28 mouse cellular contexts compared by ENCODE assay signal in the genomic region with DNA sequence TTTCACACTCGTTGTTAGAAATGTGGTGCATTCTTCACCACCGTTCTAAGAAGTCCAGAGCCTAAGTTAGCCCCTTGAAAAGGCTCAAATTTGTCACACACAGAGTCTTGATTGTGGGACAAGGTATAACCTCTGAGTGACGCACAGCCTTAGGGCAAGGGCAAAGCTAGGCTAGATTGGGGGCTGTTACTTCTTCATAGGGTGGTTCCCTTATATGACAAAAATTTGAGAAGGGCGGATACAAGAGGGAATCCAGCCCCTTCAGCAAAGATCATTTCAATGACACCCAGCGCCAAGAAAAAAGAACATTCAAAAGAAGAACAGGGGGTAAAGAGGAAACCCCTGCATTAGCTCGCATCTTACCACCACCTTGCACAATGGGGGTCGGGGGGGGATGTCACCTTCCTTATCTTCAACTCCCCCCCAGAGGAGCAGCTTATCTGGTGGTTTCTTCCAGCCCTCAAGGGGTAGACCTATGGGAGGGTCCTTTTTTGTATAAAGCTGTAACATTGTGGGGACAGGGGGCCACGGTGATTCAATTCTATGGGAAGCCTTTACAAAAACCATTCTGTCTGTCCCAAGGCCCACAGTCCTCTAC. TPM values are rescaled to one million over a fixed set of nuclear protein-coding genes. Genes with fewer than 3 reads are reported as not detected.
DNase-seq lines count a peak whose midpoint lies in the region; ATAC-seq lines count a peak whose summit lies in the region.
"Had no signal": no experiment of that assay in that cellular context is flagged by ENCODE, and none has a peak within 500 bp of the region (broad histone marks: within the 10 kb centered on the region; RNA-seq: fewer than 3 reads in every experiment).

No protein-coding gene starts in this region.

- no peak overlapping the region for H3K9ac ChIP-seq in midbrain, embryonic 14.5 days (replicated peaks; ENCODE audit: low read length)
- H3K9ac ChIP-seq: forebrain, embryonic 15.5 days; hindbrain, embryonic 15.5 days; kidney, embryonic 15.5 days; limb, embryonic 13.5 days; liver, embryonic 13.5 days; lung, embryonic 14.5 days; midbrain, embryonic 13.5 days had no signal

- H3K27ac ChIP-seq in midbrain, embryonic 14.5 days (replicated peaks; ENCODE audit: low read depth, low read length), result no peak overlapping the region
- H3K27ac ChIP-seq: embryonic facial prominence, embryonic 10.5 days; forebrain, embryonic 15.5 days; heart, embryonic 10.5 days; hindbrain, embryonic 15.5 days; kidney, embryonic 15.5 days; limb, embryonic 13.5 days; liver, embryonic 13.5 days; midbrain, embryonic 13.5 days had no signal

- ATAC-seq in common myeloid progenitor, adult 5-6 weeks (replicated peaks; ENCODE audit: low read depth, poor library complexity, severe bottlenecking), result 0 out of 2 replicates have a peak, but pooled peaks have one; percentile 9
- ATAC-seq in midbrain, embryonic 14.5 days (ENCODE audit: low FRiP score, low TSS enrichment), result no peak
- ATAC-seq: forebrain, embryonic 15.5 days; intestine, postnatal 0 days; midbrain, embryonic 13.5 days had no signal

- H3K4me1 ChIP-seq in midbrain, embryonic 14.5 days (ENCODE audit: control insufficient read depth, insufficient read depth, low read length), result no peaks in the 10 kb centered on the region
- H3K4me1 ChIP-seq: embryonic facial prominence, embryonic 10.5 days; forebrain, embryonic 15.5 days; heart, embryonic 10.5 days; hindbrain, embryonic 15.5 days; kidney, embryonic 15.5 days; limb, embryonic 13.5 days; liver, embryonic 13.5 days; midbrain, embryonic 13.5 days had no signal

- no peak overlapping the region for H3K4me3 ChIP-seq in midbrain, embryonic 14.5 days (replicated peaks; ENCODE audit: low read depth, low read length)
- H3K4me3 ChIP-seq: embryonic facial prominence, embryonic 10.5 days; forebrain, embryonic 15.5 days; heart, embryonic 10.5 days; hindbrain, embryonic 15.5 days; kidney, embryonic 15.5 days; limb, embryonic 13.5 days; liver, embryonic 13.5 days; megakaryocyte, embryonic 14.5 days; midbrain, embryonic 13.5 days had no signal

- no peak overlapping the region for H3K4me2 ChIP-seq in midbrain, embryonic 14.5 days (ENCODE audit: low read length)
- H3K4me2 ChIP-seq: forebrain, embryonic 15.5 days; hindbrain, embryonic 15.5 days; kidney, embryonic 15.5 days; limb, embryonic 13.5 days; liver, embryonic 13.5 days; lung, embryonic 14.5 days; midbrain, embryonic 13.5 days had no signal

- 87% methylated on average over 8 of the region's 8 CpGs for WGBS in midbrain, embryonic 14.5 days

- H3K9me3 ChIP-seq in midbrain, embryonic 14.5 days (ENCODE audit: control insufficient read depth, low read length), result no peaks in the 10 kb centered on the region
- H3K9me3 ChIP-seq: embryonic facial prominence, embryonic 10.5 days; forebrain, embryonic 15.5 days; heart, embryonic 10.5 days; hindbrain, embryonic 15.5 days; kidney, embryonic 15.5 days; limb, embryonic 13.5 days; liver, embryonic 13.5 days; megakaryocyte, embryonic 14.5 days; midbrain, embryonic 13.5 days had no signal

- peak; percentile 75 for DNase-seq in CD4-positive, CD25-positive, alpha-beta regulatory T cell, adult 2 months (ENCODE audit: low read depth, low spot score)
- DNase-seq in naive thymus-derived CD4-positive, alpha-beta T cell, adult 2 months (ENCODE audit: low read depth), result peak; percentile 80
- DNase-seq in thymus, postnatal 14 days, result peak; percentile 66
- no peak for DNase-seq in frontal cortex, postnatal 14 days (ENCODE audit: low spot score in 2 of 2)
- no peak for DNase-seq in midbrain, embryonic 14.5 days
- DNase-seq in right cerebral cortex, adult 2 months (ENCODE audit: low spot score in 2 of 2), result no peak
- DNase-seq in embryo, embryonic 9.5 days (ENCODE audit: extremely low spot score), result no peak
- DNase-seq: adrenal gland, postnatal 14 days; cerebellum, adult 8-10 months; gastrocnemius, postnatal 36 days; kidney, postnatal 4 days; liver, embryonic 13.5 days; lung, embryonic 14.5 days; right cerebral cortex, adult 18-20 months had no signal

- no peaks in the 10 kb centered on the region for H3K27me3 ChIP-seq in midbrain, embryonic 14.5 days (ENCODE audit: control insufficient read depth, insufficient read depth, low read length)
- H3K27me3 ChIP-seq: forebrain, embryonic 15.5 days; hindbrain, embryonic 15.5 days; kidney, embryonic 15.5 days; limb, embryonic 13.5 days; liver, embryonic 13.5 days; megakaryocyte, embryonic 14.5 days; midbrain, embryonic 13.5 days had no signal

- no peaks in the 10 kb centered on the region for H3K36me3 ChIP-seq in midbrain, embryonic 14.5 days (ENCODE audit: control insufficient read depth, insufficient read depth, low read length)
- H3K36me3 ChIP-seq: embryonic facial prominence, embryonic 10.5 days; forebrain, embryonic 15.5 days; heart, embryonic 10.5 days; hindbrain, embryonic 15.5 days; kidney, embryonic 15.5 days; limb, embryonic 13.5 days; liver, embryonic 13.5 days; midbrain, embryonic 13.5 days had no signal

RNA-seq across cellular contexts. Expression of gene Prss2, which starts 11.2 kb away (rescaled TPM):
- total RNA-seq in common myeloid progenitor, adult 5-6 weeks (2017), result not detected in 2 replicates
- not detected in 2 replicates for polyA plus RNA-seq in midbrain, embryonic 14.5 days (2014; fragmentation: Nextera tagmentation; extraction: Ambion mirVana)
- total RNA-seq: gastrocnemius, postnatal 36 days; hematopoietic stem cell, adult 5-6 weeks; left cerebral cortex, postnatal 25 days had no signal
- polyA plus RNA-seq: embryonic facial prominence, embryonic 10.5 days; forebrain, embryonic 15.5 days; heart, embryonic 10.5 days; heart, postnatal 0 days; hindbrain, embryonic 15.5 days; kidney, embryonic 15.5 days; limb, embryonic 13.5 days; liver, embryonic 13.5 days; lung, embryonic 14.5 days; midbrain, embryonic 13.5 days; neural tube, embryonic 14.5 days had no signal

Comparison
In these comparisons a context has a peak if more than half of its experiments do, and no peak if none do; other contexts are left out.
1. DNase-seq: peak in CD4-positive, CD25-positive, alpha-beta regulatory T cell, adult 2 months (single experiment), naive thymus-derived CD4-positive, alpha-beta T cell, adult 2 months (single experiment) and thymus, postnatal 14 days (single experiment); none in frontal cortex, postnatal 14 days (0 of 2), midbrain, embryonic 14.5 days (single experiment), right cerebral cortex, adult 2 months (0 of 2) and embryo, embryonic 9.5 days (single experiment).